Mouse (Mus musculus): Measurements from ENCODE around the gene Cenpb.

- TF ChIP-seq CTCF (IDR thresholded peaks at IDR 0.05; ENCODE audit: low read depth) (no peak), EP300 (IDR thresholded peaks at IDR 0.05; ENCODE audit: low read depth) (no peak)
Observed at GRCm38 (mm10) chr2:131148353-131149253, 31.3 kb downstream of the Cenpb start.

Measured in heart, postnatal 0 days (tissue).